Mouse (Mus musculus): ENCODE measurements around the gene Taar7f. TPM values are rescaled to one million over a fixed set of nuclear protein-coding genes. Genes with fewer than 3 reads are reported as not detected.

Gene Taar7f
- total RNA-seq, 4 experiments from 2014 or later: not detected

Other genes starting within 250 kb of the Taar7f start
- gene Vnn3, start 198.0 kb upstream of the Taar7f start, total RNA-seq (2022): under 1 TPM in 3 of 4 experiments, not detected in 1; 0.17 to 0.36 (median 0.35) TPM
- gene Vnn1, start 154.8 kb upstream of the Taar7f start, total RNA-seq (2022): not detected
- not detected for gene Taar1, start 129.2 kb upstream of the Taar7f start, total RNA-seq (2022)
- gene Taar2, start 110.9 kb upstream of the Taar7f start, total RNA-seq (2022): not detected
- gene Taar3, start 100.0 kb upstream of the Taar7f start, total RNA-seq (2022): not detected
- not detected for gene Taar4, start 89.0 kb upstream of the Taar7f start, total RNA-seq (2022)
- gene Taar5, start 78.8 kb upstream of the Taar7f start, total RNA-seq (2022): not detected
- gene Taar6, start 63.9 kb upstream of the Taar7f start, total RNA-seq (2022): not detected
- gene Taar7a, start 56.0 kb upstream of the Taar7f start, total RNA-seq (2022): not detected
- gene Taar7b, start 49.6 kb upstream of the Taar7f start, total RNA-seq (2022): not detected
- not detected for gene Taar7d, start 22.3 kb upstream of the Taar7f start, total RNA-seq (2022)
- gene Taar7e, start 11.9 kb upstream of the Taar7f start, total RNA-seq (2022): not detected
- not detected for gene Taar8a, start 27.0 kb downstream of the Taar7f start, total RNA-seq (2022)
- gene Taar8b, start 42.8 kb downstream of the Taar7f start, total RNA-seq (2022): not detected
- gene Taar8c, start 52.4 kb downstream of the Taar7f start, total RNA-seq (2022): not detected
- gene Taar9, start 60.0 kb downstream of the Taar7f start, total RNA-seq (2022): not detected
- gene Stx7, start 99.8 kb downstream of the Taar7f start, total RNA-seq (2022): 100 to 1,000 TPM; 113 to 155 (median 140) TPM
- gene Moxd1, start 174.0 kb downstream of the Taar7f start, total RNA-seq (2022): 10 to 100 TPM in 1 of 4 experiments, 1 to 10 TPM in 3; 7.0 to 10.9 (median 7.5) TPM